Mouse (Mus musculus) neural tube, embryonic 13.5 days (tissue): ENCODE data around the gene Noxa1. TPM values are rescaled to one million over a fixed set of nuclear protein-coding genes. Genes with fewer than 3 reads are reported as not detected.

Experiments
- ATAC-seq: fragments of 200-750 bp; cut with Nextera tagmentation; 2 replicates; pipeline ENCODE4 v1.8.0; 2017; ENCODE audit warnings: low read depth, mild to moderate bottlenecking, moderate TSS enrichment, moderate library complexity
- H3K27ac ChIP-seq: fragments of 300-500 bp; sonication (generic); replicated peaks from 2 replicates; pipeline ENCODE4 v1.5.1; 2015; ENCODE audit warnings: moderate library complexity, mild to moderate bottlenecking, inconsistent platforms
- H3K27me3 ChIP-seq: fragments of 300-500 bp; sonication (generic); 2 replicates; pipeline ENCODE4 v1.6.1; 2015; ENCODE audit warnings: mild to moderate bottlenecking, inconsistent platforms
- H3K36me3 ChIP-seq: fragments of 300-500 bp; sonication (generic); 2 replicates; pipeline ENCODE4 v1.6.1; 2015; ENCODE audit warnings: mild to moderate bottlenecking, inconsistent platforms
- H3K4me1 ChIP-seq: fragments of 300-500 bp; sonication (generic); replicated peaks from 2 replicates; pipeline ENCODE4 v1.6.1; 2015; ENCODE audit warnings: inconsistent platforms
- H3K4me2 ChIP-seq: fragments of 300-500 bp; sonication (generic); 2 replicates; pipeline ENCODE4 v1.6.1; 2015; ENCODE audit warnings: inconsistent platforms, mild to moderate bottlenecking, moderate library complexity
- H3K4me3 ChIP-seq: fragments of 300-500 bp; sonication (generic); 2 replicates; pipeline ENCODE4 v1.5.1; 2015; ENCODE audit warnings: mild to moderate bottlenecking, inconsistent platforms
- H3K9ac ChIP-seq: fragments of 300-500 bp; sonication (generic); 2 replicates; pipeline ENCODE4 v1.6.1; 2015; ENCODE audit warnings: moderate library complexity, mild to moderate bottlenecking, inconsistent platforms
- H3K9me3 ChIP-seq: fragments of 300-500 bp; sonication (generic); 2 replicates; pipeline ENCODE4 v1.6.1; 2016; ENCODE audit warnings: inconsistent platforms
- WGBS: fragments of 180-500 bp; shearing (Covaris S2); methylation state at CpG from one replicate; pipeline ENCODE4 v1.1.7; 2015; 5-methylcytosine and 5-hydroxymethylcytosine counted together
- polyA plus RNA-seq: library from polyadenylated mRNA; unstranded; fragments of >200 nt; fragmentation: Nextera tagmentation; extraction: Ambion mirVana; gene quantifications from 2 replicates; pipeline ENCODE4 v1.2.1, GENCODE M21; 2015

Noxa1 gene
- polyA plus RNA-seq, 1 experiment from 2014 or later, result not detected

DNA sequence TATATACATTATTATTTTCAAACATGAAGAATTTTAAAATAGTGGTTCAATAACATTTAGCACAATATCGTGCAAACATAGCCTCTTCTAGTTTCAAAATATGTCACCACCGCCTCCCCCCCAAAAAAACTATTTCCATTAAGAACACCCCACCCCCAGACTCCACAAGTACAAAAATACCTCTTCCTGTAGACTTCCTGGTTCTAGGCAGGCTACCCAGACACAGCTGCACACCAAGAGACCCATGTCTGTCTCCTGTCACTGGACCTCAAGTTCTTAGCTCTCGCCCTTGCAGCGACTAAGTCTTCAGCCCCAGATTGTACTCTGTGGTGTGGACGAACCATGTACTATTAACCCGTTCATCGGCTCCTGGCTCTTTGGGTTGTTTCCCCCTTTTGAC lies 26.0 kb upstream of the Noxa1 start:
- Histone ChIP-seq H3K4me3 (no peak overlapping the region), H3K27me3 (no peaks in the 10 kb centered on the region), H3K9me3 (no peaks in the 10 kb centered on the region; the same call in 1 of the 2 replicates), H3K4me2 (no peak overlapping the region), H3K36me3 (no peaks in the 10 kb centered on the region), H3K27ac (no peak overlapping the region), H3K4me1 (peaks cover 21% of the 10 kb centered on the region), H3K9ac (no peak overlapping the region)
- ATAC-seq, result no peak
- WGBS, result 82% methylated on average over 7 of the region's 7 CpGs

GRCm38 (mm10) chr2:25115442-25115841 lies 20.5 kb upstream of the Noxa1 start:
- no peak overlapping the region for H3K9ac ChIP-seq
- peaks cover 3% of the 10 kb centered on the region; the same call in 1 of the 2 replicates for H3K4me1 ChIP-seq
- no peaks in the 10 kb centered on the region for H3K36me3 ChIP-seq
- no peak for ATAC-seq
- no peak overlapping the region for H3K4me2 ChIP-seq
- no peaks in the 10 kb centered on the region; the same call in 1 of the 2 replicates for H3K9me3 ChIP-seq
- no peak overlapping the region for H3K4me3 ChIP-seq
- WGBS, result 63% methylated on average over 2 of the region's 2 CpGs
- no peaks in the 10 kb centered on the region for H3K27me3 ChIP-seq
- H3K27ac ChIP-seq, result no peak overlapping the region

DNA sequence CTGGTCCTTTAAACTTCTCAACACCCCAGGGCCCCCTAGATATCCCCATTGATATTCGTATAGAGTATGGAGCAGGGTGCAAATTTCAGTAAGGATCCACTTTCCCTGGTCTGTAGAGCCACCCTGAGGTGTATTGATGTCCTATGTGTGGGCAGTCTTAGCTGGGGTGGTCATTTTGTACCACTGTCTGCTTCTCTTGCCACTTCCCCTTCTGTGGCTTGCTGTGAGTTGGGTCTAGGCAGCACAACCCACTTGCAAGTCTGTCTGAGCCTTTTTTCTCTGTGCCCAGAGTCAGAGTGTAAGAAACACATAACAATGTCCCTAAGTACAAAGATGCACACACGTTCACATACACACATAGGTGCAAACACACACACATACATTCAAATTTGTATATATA lies 19.4 kb upstream of the Noxa1 start:
- peaks cover 3% of the 10 kb centered on the region; the same call in 1 of the 2 replicates for H3K4me1 ChIP-seq
- H3K9me3 ChIP-seq, result no peaks in the 10 kb centered on the region; the same call in 1 of the 2 replicates
- H3K36me3 ChIP-seq, result no peaks in the 10 kb centered on the region
- no peak overlapping the region for H3K4me3 ChIP-seq
- no peak overlapping the region for H3K9ac ChIP-seq
- no peak overlapping the region for H3K27ac ChIP-seq
- H3K4me2 ChIP-seq, result no peak overlapping the region
- ATAC-seq, result no peak
- 90% methylated on average over 2 of the region's 2 CpGs for WGBS
- no peaks in the 10 kb centered on the region for H3K27me3 ChIP-seq

- Histone ChIP-seq H3K4me2 (no peak overlapping the region), H3K4me3 (no peak overlapping the region), H3K27me3 (no peaks in the 10 kb centered on the region), H3K9me3 (no peaks in the 10 kb centered on the region), H3K4me1 (peaks cover 6% of the 10 kb centered on the region; the same call in 1 of the 2 replicates), H3K27ac (peak overlapping the region; percentile 49), H3K36me3 (no peaks in the 10 kb centered on the region), H3K9ac (no peak overlapping the region)
- ATAC-seq, result no peak
- 59% methylated on average over 9 of the region's 9 CpGs for WGBS
These were observed 16.3 kb upstream of the Noxa1 start for GRCm38 (mm10) chr2:25111184-25111791.

GRCm38 (mm10) chr2:25110505-25111183 lies 15.7 kb upstream of the Noxa1 start:
- H3K27ac ChIP-seq, result 0 out of 2 replicates have a peak overlapping the region, but pooled peaks have one; percentile 23
- no peak overlapping the region for H3K4me2 ChIP-seq
- H3K9me3 ChIP-seq, result no peaks in the 10 kb centered on the region
- no peak overlapping the region for H3K4me3 ChIP-seq
- ATAC-seq, result no peak
- no peak overlapping the region for H3K9ac ChIP-seq
- no peaks in the 10 kb centered on the region for H3K27me3 ChIP-seq
- H3K36me3 ChIP-seq, result no peaks in the 10 kb centered on the region
- peaks cover 6% of the 10 kb centered on the region; the same call in 1 of the 2 replicates for H3K4me1 ChIP-seq

DNA sequence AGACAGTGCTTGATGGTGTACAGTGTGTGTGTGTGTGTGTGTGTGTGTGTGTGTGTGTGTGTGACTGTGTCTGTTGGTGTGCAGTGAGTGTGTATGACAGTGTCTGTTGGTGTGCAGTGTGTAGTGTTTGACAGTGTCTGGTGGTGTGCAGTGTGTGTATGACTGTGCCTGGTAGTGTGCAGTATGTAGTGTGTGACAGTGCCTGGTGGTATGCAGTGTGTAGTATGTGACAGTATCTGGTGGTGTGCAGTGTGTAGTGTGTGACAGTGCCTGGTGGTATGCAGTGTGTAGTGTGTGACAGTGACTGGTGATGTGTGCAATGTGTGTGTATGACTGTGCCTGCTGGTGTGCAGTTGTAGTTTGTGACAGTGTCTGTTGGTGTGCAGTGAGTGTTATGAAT lies 14.5 kb upstream of the Noxa1 start:
- H3K9me3 ChIP-seq, result no peaks in the 10 kb centered on the region
- peak; percentile 12; the same call in 1 of the 2 replicates for ATAC-seq

DNA sequence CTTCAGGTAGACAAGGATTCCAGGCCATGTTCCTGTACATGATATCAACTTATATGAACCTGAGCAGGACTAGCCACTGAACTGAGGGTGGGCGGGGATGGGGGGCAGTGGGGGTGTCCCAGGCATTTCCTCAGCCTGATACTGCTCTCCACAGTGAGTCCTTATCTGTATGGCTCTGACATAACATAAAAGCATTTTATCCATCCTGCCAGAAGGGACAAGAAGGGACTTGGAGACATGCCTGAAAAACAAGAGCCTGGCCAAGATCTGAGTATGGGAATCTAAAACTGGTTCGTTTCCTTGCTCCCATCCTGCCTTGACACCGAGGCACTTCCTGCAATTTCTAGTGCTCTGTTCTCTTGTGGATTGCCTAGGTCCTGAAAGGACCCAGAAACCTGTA lies 11.1 kb upstream of the Noxa1 start:
- Histone ChIP-seq H3K9me3 (no peaks in the 10 kb centered on the region), H3K9ac (no peak overlapping the region), H3K4me3 (no peak overlapping the region), H3K36me3 (no peaks in the 10 kb centered on the region), H3K4me2 (no peak overlapping the region), H3K27ac (no peak overlapping the region), H3K4me1 (0 out of 2 replicates have a peak, but pooled peaks cover 6% of the 10 kb centered on the region), H3K27me3 (no peaks in the 10 kb centered on the region)
- 79% methylated on average over 3 of the region's 3 CpGs for WGBS
- ATAC-seq, result no peak

More for the DNA sequence above, 14.5 kb upstream of the Noxa1 start:
- H3K9ac ChIP-seq, result no peak overlapping the region
- H3K36me3 ChIP-seq, result no peaks in the 10 kb centered on the region
- no peak overlapping the region for H3K4me2 ChIP-seq
- H3K4me1 ChIP-seq, result peaks cover 6% of the 10 kb centered on the region; the same call in 1 of the 2 replicates
- H3K4me3 ChIP-seq, result no peak overlapping the region
- no peaks in the 10 kb centered on the region for H3K27me3 ChIP-seq
- no peak overlapping the region for H3K27ac ChIP-seq

GRCm38 (mm10) chr2:25104122-25104521 lies 9.2 kb upstream of the Noxa1 start:
- WGBS, result 92% methylated on average over 2 of the region's 2 CpGs
- no peaks in the 10 kb centered on the region for H3K9me3 ChIP-seq
- no peak overlapping the region for H3K27ac ChIP-seq
- no peaks in the 10 kb centered on the region for H3K36me3 ChIP-seq
- ATAC-seq, result no peak
- no peak overlapping the region for H3K9ac ChIP-seq
- no peaks in the 10 kb centered on the region for H3K27me3 ChIP-seq
- peaks cover 17% of the 10 kb centered on the region for H3K4me1 ChIP-seq
- H3K4me3 ChIP-seq, result no peak overlapping the region
- no peak overlapping the region for H3K4me2 ChIP-seq

GRCm38 (mm10) chr2:25099703-25100102 lies 4.8 kb upstream of the Noxa1 start:
- WGBS, result 51% methylated on average over 3 of the region's 3 CpGs
- H3K4me2 ChIP-seq, result no peak overlapping the region
- peaks cover 7% of the 10 kb centered on the region; the same call in 1 of the 2 replicates for H3K27me3 ChIP-seq
- H3K9me3 ChIP-seq, result no peaks in the 10 kb centered on the region
- peaks cover 18% of the 10 kb centered on the region for H3K4me1 ChIP-seq
- 0 out of 2 replicates have a peak overlapping the region, but pooled peaks have one; percentile 18 for H3K27ac ChIP-seq
- no peak overlapping the region for H3K4me3 ChIP-seq
- ATAC-seq, result 0 out of 2 replicates have a peak, but pooled peaks have one; percentile 25
- no peaks in the 10 kb centered on the region for H3K36me3 ChIP-seq
- H3K9ac ChIP-seq, result no peak overlapping the region

DNA sequence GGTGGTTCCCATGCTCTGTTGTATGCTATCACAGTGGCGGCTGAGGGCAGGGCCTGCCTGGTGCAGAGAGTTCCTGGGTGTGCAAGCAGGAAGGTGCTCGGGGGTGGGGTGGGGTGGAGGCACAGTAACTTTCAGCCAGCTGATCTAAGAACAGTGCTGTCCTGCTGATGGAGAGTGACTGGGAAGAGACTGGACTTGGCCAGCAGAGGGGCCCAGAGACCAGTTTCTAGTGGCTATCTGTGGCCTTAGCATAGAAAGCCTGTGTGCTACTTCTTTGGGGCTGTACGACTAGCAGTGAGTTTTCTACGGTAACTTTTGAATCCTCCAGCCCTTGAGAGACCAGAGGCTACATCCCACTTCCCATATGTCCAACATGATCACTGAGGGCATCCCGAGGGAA lies 4.0 kb upstream of the Noxa1 start:
- no peak overlapping the region for H3K4me3 ChIP-seq
- peaks cover 14% of the 10 kb centered on the region for H3K27me3 ChIP-seq
- peak overlapping the region; percentile 35; the same call in 1 of the 2 replicates for H3K9ac ChIP-seq
- ATAC-seq, result peak; percentile 82; the same call in 1 of the 2 replicates
- 43% methylated on average over 5 of the region's 5 CpGs for WGBS
- no peaks in the 10 kb centered on the region for H3K9me3 ChIP-seq
- no peak overlapping the region for H3K27ac ChIP-seq
- H3K4me2 ChIP-seq, result no peak overlapping the region
- no peaks in the 10 kb centered on the region for H3K36me3 ChIP-seq
- H3K4me1 ChIP-seq, result peaks cover 18% of the 10 kb centered on the region

DNA sequence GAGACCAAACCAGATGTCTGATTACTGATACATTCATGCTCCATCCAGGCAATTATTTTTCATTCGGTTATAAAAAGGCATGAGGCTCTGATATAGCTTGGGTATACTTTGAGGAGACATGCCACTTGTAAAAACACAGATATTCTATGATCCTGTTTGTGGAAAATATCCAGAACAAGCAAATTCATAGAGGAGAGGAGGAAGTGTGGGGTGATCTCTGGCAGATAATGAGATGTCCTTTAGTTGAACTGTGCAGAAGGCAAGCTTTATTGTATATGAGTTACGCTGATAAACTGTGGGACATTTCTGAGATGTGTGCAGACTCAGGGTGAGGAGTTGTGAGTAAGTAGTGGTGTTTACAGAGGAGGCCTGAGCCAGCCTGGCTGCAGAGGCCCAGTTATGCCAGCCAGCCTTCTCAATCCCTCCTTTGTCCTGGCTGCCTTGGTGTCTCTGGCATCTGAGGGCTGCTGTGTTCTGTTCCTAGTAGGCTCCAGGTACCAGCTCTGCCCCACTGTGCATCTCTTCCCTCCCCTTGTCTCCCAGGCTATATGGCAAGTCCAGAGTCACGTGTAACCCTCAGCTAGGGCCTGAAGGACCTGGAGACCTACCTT lies 3.2 kb upstream of the Noxa1 start:
- Histone ChIP-seq H3K9ac (no peak overlapping the region), H3K4me2 (no peak overlapping the region), H3K9me3 (no peaks in the 10 kb centered on the region), H3K36me3 (no peaks in the 10 kb centered on the region), H3K4me1 (peaks cover 18% of the 10 kb centered on the region), H3K27me3 (peaks cover 15% of the 10 kb centered on the region), H3K27ac (no peak overlapping the region), H3K4me3 (no peak overlapping the region)
- no peak for ATAC-seq
- WGBS, result 77% methylated on average over 3 of the region's 3 CpGs

GRCm38 (mm10) chr2:25094785-25095108 lies 202 bp downstream of the Noxa1 start:
- Histone ChIP-seq H3K9me3 (no peaks in the 10 kb centered on the region), H3K4me1 (peaks cover 10% of the 10 kb centered on the region), H3K27me3 (peaks cover 15% of the 10 kb centered on the region), H3K36me3 (no peaks in the 10 kb centered on the region), H3K9ac (0 out of 2 replicates have a peak overlapping the region, but pooled peaks have one; percentile 38), H3K27ac (no peak overlapping the region), H3K4me3 (no peak overlapping the region), H3K4me2 (peak overlapping the region; percentile 9)
- no peak for ATAC-seq
- WGBS, result 52% methylated on average over 17 of the region's 17 CpGs
